Mouse (Mus musculus): ENCODE measurements around the gene Tmeff2. TPM values are rescaled to one million over a fixed set of nuclear protein-coding genes. Genes with fewer than 3 reads are reported as not detected.
A peak's percentile ranks its signal among the peaks of the same experiment; 100 is the strongest.

The Tmeff2 gene
- polyA plus RNA-seq, 1 experiment, result not detected

GRCm38 (mm10) chr1:51199088-51199830 is 298.8 kb downstream of the Tmeff2 start:
- WGBS, result 57% methylated on average over 11 of the region's 11 CpGs

DNA sequence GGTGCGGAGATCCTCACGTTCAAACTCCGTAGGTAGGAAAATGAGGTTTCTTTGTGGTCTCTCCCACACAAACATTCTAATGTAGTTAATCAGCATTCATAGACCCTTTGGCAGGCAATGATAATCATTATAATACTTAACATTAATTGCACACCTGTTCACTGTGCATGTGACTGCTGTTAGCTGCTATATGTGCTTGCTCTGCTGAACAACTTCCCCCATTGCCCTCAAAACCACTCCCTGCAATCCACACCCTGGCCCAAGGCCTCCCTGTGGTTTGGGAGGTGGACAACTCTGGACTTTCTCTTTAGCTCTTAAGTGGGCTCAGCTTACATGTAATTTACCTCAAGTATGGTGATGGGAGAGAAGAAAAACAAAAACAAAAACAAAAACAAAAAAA is 299.5 kb downstream of the Tmeff2 start:
- Histone ChIP-seq H3K4me3 (ENCODE audit: insufficient read depth, low read depth, low read length) (no peak overlapping the region), H3K27ac (ENCODE audit: insufficient read depth, low read depth, low read length) (no peak overlapping the region), H3K4me1 (ENCODE audit: control insufficient read depth, insufficient read depth, low read length) (peaks cover 5% of the 10 kb centered on the region)
- 59% methylated on average over 3 of the region's 3 CpGs for WGBS
- TF ChIP-seq CTCF (IDR thresholded peaks at IDR 0.05; ENCODE audit: insufficient read depth, low read depth, low read length) (no peak), POLR2A (IDR thresholded peaks at IDR 0.05; ENCODE audit: insufficient read depth, low read depth, low read length) (no peak)

More at GRCm38 (mm10) chr1:51199088-51199830, 298.8 kb downstream of the Tmeff2 start:
- no peak for TF ChIP-seq CTCF (IDR thresholded peaks at IDR 0.05; ENCODE audit: insufficient read depth, low read depth, low read length)
- TF ChIP-seq POLR2A (IDR thresholded peaks at IDR 0.05; ENCODE audit: insufficient read depth, low read depth, low read length), result no peak
- H3K4me3 ChIP-seq (ENCODE audit: insufficient read depth, low read depth, low read length), result no peak overlapping the region
- 0 out of 2 replicates have a peak overlapping the region, but pooled peaks have one; percentile 15 for H3K27ac ChIP-seq (ENCODE audit: insufficient read depth, low read depth, low read length)
- H3K4me1 ChIP-seq (ENCODE audit: control insufficient read depth, insufficient read depth, low read length), result peaks cover 5% of the 10 kb centered on the region

GRCm38 (mm10) chr1:51215631-51216030 is 315.2 kb downstream of the Tmeff2 start:
- no peak overlapping the region for H3K27ac ChIP-seq (ENCODE audit: insufficient read depth, low read depth, low read length)
- peaks cover 3% of the 10 kb centered on the region; the same call in 1 of the 2 replicates for H3K4me1 ChIP-seq (ENCODE audit: control insufficient read depth, insufficient read depth, low read length)
- 78% methylated on average over 3 of the region's 3 CpGs for WGBS
- no peak for TF ChIP-seq POLR2A (IDR thresholded peaks at IDR 0.05; ENCODE audit: insufficient read depth, low read depth, low read length)
- TF ChIP-seq CTCF (IDR thresholded peaks at IDR 0.05; ENCODE audit: insufficient read depth, low read depth, low read length), result no peak
- H3K4me3 ChIP-seq (ENCODE audit: insufficient read depth, low read depth, low read length), result no peak overlapping the region

GRCm38 (mm10) chr1:51216292-51217050 is 316.0 kb downstream of the Tmeff2 start:
- H3K4me1 ChIP-seq (ENCODE audit: control insufficient read depth, insufficient read depth, low read length), result peaks cover 3% of the 10 kb centered on the region; the same call in 1 of the 2 replicates
- no peak for TF ChIP-seq CTCF (IDR thresholded peaks at IDR 0.05; ENCODE audit: insufficient read depth, low read depth, low read length)
- TF ChIP-seq POLR2A (IDR thresholded peaks at IDR 0.05; ENCODE audit: insufficient read depth, low read depth, low read length), result no peak
- H3K4me3 ChIP-seq (ENCODE audit: insufficient read depth, low read depth, low read length), result no peak overlapping the region
- WGBS, result 49% methylated on average over 5 of the region's 5 CpGs
- no peak overlapping the region for H3K27ac ChIP-seq (ENCODE audit: insufficient read depth, low read depth, low read length)

GRCm38 (mm10) chr1:51217227-51217626 is 316.8 kb downstream of the Tmeff2 start:
- TF ChIP-seq POLR2A (IDR thresholded peaks at IDR 0.05; ENCODE audit: insufficient read depth, low read depth, low read length) (no peak), CTCF (IDR thresholded peaks at IDR 0.05; ENCODE audit: insufficient read depth, low read depth, low read length) (no peak)
- Histone ChIP-seq H3K4me1 (ENCODE audit: control insufficient read depth, insufficient read depth, low read length) (peaks cover 3% of the 10 kb centered on the region; the same call in 1 of the 2 replicates), H3K27ac (ENCODE audit: insufficient read depth, low read depth, low read length) (no peak overlapping the region), H3K4me3 (ENCODE audit: insufficient read depth, low read depth, low read length) (no peak overlapping the region)
- 65% methylated on average over 7 of the region's 7 CpGs for WGBS

- TF ChIP-seq POLR2A (IDR thresholded peaks at IDR 0.05; ENCODE audit: insufficient read depth, low read depth, low read length), result no peak
- no peak for TF ChIP-seq CTCF (IDR thresholded peaks at IDR 0.05; ENCODE audit: insufficient read depth, low read depth, low read length)
- 93% methylated on average over 7 of the region's 7 CpGs for WGBS
- Histone ChIP-seq H3K27ac (ENCODE audit: insufficient read depth, low read depth, low read length) (no peak overlapping the region), H3K4me1 (ENCODE audit: control insufficient read depth, insufficient read depth, low read length) (no peaks in the 10 kb centered on the region), H3K4me3 (ENCODE audit: insufficient read depth, low read depth, low read length) (no peak overlapping the region)
Observed at GRCm38 (mm10) chr1:51225156-51225555, 324.7 kb downstream of the Tmeff2 start.

Data from olfactory bulb, adult 2 months (tissue).